Mouse (Mus musculus) neural tube, embryonic 15.5 days (tissue): Measurements from ENCODE around the gene Fmo2. TPM values are rescaled to one million over a fixed set of nuclear protein-coding genes. Genes with fewer than 3 reads are reported as not detected.

Source experiments
- ATAC-seq: fragments of 200-750 bp; cut with Nextera tagmentation; 2 replicates; pipeline ENCODE4 v1.8.0; 2017; ENCODE audit warnings: mild to moderate bottlenecking, moderate TSS enrichment, moderate library complexity; ENCODE audit not compliant: low FRiP score
- H3K27ac ChIP-seq: fragments of 300-500 bp; sonication (generic); replicated peaks from 2 replicates; pipeline ENCODE4 v1.5.1; 2015; ENCODE audit warnings: mild to moderate bottlenecking, inconsistent platforms
- H3K27me3 ChIP-seq: fragments of 300-500 bp; sonication (generic); replicated peaks from 2 replicates; pipeline ENCODE4 v1.6.1; 2015; ENCODE audit warnings: inconsistent platforms
- H3K36me3 ChIP-seq: fragments of 300-500 bp; sonication (generic); 2 replicates; pipeline ENCODE4 v1.6.1; 2015; ENCODE audit warnings: inconsistent platforms
- H3K4me1 ChIP-seq: fragments of 300-500 bp; sonication (generic); 2 replicates; pipeline ENCODE4 v1.6.1; 2015; ENCODE audit warnings: inconsistent platforms
- H3K4me2 ChIP-seq: fragments of 300-500 bp; sonication (generic); 2 replicates; pipeline ENCODE4 v1.6.1; 2015; ENCODE audit warnings: inconsistent platforms, mild to moderate bottlenecking, moderate library complexity
- H3K4me3 ChIP-seq: fragments of 300-500 bp; sonication (generic); replicated peaks from 2 replicates; pipeline ENCODE4 v1.5.1; 2015; ENCODE audit warnings: mild to moderate bottlenecking, inconsistent platforms
- H3K9ac ChIP-seq: fragments of 300-500 bp; sonication (generic); replicated peaks from 2 replicates; pipeline ENCODE4 v1.6.1; 2015; ENCODE audit warnings: mild to moderate bottlenecking, inconsistent platforms
- H3K9me3 ChIP-seq: fragments of 300-500 bp; sonication (generic); replicated peaks from 2 replicates; pipeline ENCODE4 v1.6.1; 2016; ENCODE audit warnings: inconsistent platforms
- WGBS: fragments of 180-500 bp; shearing (Covaris S2); methylation state at CpG from one replicate; pipeline ENCODE4 v1.1.7; 2015; ENCODE audit warnings: mixed read lengths; 5-methylcytosine and 5-hydroxymethylcytosine counted together
- polyA plus RNA-seq: library from polyadenylated mRNA; unstranded; fragments of >200 nt; fragmentation: Nextera tagmentation; extraction: Ambion mirVana; gene quantifications from 2 replicates; pipeline ENCODE4 v1.2.1, GENCODE M21; 2015

Gene Fmo2
- 0.27 and 0.42 TPM in 2 replicates for polyA plus RNA-seq

DNA sequence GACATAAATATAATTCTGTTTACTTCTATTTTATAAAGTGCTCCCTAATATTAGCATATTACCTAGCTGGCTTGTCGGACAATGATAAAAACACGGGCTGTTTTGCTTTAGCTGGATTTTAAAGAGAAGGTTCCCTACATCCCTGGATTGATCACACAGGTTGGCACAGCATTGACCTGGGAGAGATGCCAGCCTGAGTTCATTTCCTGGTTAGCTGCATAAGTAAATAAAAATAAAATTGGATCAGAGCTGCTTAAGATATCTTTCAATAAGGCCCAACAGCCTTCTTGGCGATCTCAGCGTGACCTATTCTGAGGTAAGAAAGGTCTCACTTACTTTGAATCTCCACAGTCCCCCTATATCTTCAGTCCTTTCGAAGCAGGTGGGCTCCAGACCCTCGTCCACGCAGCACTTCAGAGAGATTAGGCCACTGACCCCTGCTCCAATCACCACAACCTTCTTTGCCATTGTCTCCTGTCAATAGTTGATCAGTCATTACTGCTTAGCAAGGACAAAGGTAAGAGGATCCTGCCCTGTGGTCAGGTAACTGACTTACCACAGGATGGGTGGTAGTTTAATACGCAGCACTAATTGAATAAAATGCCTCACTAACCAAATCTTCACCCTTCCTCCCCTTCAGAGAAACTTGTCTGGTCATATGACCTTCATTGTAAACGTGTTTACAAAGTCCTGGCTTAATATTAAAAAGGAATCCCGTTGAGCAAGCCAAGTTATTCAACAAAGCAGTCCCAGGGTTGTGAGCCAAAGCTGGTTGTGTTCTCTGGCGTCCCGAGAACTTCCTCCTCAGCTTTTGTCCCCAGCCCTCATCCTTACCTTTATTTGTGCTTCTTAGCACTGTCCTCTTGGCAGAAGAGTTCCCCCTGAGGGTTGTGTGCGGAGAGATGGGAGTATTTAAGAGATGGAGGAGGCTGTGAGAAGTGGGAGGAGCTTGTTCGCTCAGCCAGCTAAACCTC lies at the start of gene Fmo2:
Fmo2 (minus strand) TSS at position 889 of the 974 bp plus-strand sequence.
- Histone ChIP-seq H3K4me1 (no peaks in the 10 kb centered on the region), H3K27ac (no peak within 1 kb of the TSS), H3K4me2 (no peak within 1 kb of the TSS), H3K27me3 (no peaks in the 10 kb centered on the region), H3K9ac (no peak within 1 kb of the TSS), H3K36me3 (no peaks in the 10 kb centered on the region), H3K9me3 (no peaks in the 10 kb centered on the region), H3K4me3 (no peak within 1 kb of the TSS)
- ATAC-seq = no peak
- WGBS = 79% methylated on average over 14 of the region's 14 CpGs

DNA sequence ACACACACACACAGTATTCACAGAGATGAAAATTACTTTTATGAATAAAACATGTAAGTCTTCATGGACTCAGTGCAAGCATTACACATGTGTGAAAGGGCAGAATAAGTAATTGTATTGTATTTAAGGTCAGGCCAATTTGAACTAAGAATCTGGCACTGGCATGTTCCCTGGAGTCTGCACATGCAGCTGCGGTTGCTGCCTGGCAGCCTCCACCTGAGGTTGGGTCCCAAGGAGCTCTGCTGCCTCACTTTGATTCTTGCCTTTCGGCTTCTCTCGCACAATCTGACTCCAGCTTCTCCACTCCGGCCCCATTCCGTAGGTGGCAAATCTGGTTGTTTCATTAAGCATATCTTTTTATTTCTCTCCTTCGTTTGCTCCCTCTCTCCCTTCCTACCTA lies 49.4 kb upstream of the Fmo2 start:
- Histone ChIP-seq H3K36me3 (no peaks in the 10 kb centered on the region), H3K9ac (no peak overlapping the region), H3K4me3 (no peak overlapping the region), H3K27ac (no peak overlapping the region), H3K4me1 (peaks cover 8% of the 10 kb centered on the region), H3K4me2 (no peak overlapping the region), H3K9me3 (no peaks in the 10 kb centered on the region), H3K27me3 (no peaks in the 10 kb centered on the region)
- WGBS = 75% methylated on average over 6 of the region's 6 CpGs
- no peak for ATAC-seq

DNA sequence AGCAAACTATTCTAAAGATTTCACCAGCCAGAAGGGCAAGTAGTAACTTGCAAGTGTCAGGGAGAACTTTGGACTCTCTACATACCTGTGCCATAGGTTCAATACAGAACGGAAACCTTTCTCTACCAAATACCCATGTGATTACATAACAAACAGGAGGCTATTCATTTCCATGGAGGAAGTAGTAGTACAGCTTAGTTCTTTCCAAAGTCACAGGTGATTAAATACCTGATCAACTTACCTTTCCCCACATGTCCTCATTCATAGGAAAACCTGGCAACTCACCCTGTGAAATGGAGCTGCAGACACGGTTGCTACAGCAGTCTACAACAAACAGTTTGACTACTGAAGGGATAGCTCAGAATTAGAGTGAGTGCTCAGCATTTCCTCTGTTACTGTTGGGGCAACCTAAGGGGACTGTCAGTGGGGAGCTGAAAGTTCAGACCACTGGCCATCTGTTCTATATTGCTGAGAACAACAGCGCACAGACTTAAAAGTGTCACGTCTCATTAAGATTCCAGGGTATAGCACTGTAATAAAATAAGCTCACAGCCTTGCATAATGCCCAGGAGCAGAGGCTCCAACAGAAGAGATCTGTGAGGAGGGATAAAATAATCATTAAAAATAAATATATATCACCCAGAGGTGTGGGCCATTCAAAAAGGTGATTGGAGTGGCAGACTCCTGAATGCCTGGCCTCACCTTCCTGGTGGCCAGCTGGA lies 48.5 kb upstream of the Fmo2 start:
- 43% methylated on average over 4 of the region's 4 CpGs for WGBS
- ATAC-seq = 0 out of 2 replicates have a peak, but pooled peaks have one; percentile 38
- Histone ChIP-seq H3K36me3 (no peaks in the 10 kb centered on the region), H3K27me3 (no peaks in the 10 kb centered on the region), H3K9ac (no peak overlapping the region), H3K9me3 (no peaks in the 10 kb centered on the region), H3K4me3 (no peak overlapping the region), H3K4me2 (no peak overlapping the region), H3K27ac (no peak overlapping the region), H3K4me1 (peaks cover 8% of the 10 kb centered on the region)

DNA sequence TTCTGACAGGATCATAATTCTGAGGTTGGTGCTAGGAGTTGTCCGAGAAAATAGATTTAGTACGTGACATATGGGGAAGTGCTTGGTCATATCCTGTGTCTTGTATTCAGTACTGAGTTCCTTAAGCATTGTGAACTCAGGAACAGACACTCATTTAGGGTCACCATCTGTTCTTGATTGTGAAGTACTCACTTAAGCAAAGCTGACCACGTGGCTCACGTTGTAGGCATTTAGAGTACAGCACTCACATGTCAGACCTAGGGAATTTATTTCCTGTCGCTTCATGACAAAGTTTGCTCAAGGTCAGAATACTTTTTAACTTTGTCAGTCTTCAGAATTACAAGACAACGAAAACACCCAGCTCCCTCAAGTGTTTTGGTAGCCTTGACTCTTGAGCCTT lies 45.2 kb upstream of the Fmo2 start:
- ATAC-seq = no peak
- H3K4me3 ChIP-seq = no peak overlapping the region
- no peak overlapping the region for H3K9ac ChIP-seq
- no peak overlapping the region for H3K4me2 ChIP-seq
- no peaks in the 10 kb centered on the region for H3K36me3 ChIP-seq
- no peaks in the 10 kb centered on the region for H3K9me3 ChIP-seq
- 79% methylated on average over 6 of the region's 6 CpGs for WGBS
- no peaks in the 10 kb centered on the region for H3K27me3 ChIP-seq
- no peak overlapping the region for H3K27ac ChIP-seq
- H3K4me1 ChIP-seq = peaks cover 8% of the 10 kb centered on the region

DNA sequence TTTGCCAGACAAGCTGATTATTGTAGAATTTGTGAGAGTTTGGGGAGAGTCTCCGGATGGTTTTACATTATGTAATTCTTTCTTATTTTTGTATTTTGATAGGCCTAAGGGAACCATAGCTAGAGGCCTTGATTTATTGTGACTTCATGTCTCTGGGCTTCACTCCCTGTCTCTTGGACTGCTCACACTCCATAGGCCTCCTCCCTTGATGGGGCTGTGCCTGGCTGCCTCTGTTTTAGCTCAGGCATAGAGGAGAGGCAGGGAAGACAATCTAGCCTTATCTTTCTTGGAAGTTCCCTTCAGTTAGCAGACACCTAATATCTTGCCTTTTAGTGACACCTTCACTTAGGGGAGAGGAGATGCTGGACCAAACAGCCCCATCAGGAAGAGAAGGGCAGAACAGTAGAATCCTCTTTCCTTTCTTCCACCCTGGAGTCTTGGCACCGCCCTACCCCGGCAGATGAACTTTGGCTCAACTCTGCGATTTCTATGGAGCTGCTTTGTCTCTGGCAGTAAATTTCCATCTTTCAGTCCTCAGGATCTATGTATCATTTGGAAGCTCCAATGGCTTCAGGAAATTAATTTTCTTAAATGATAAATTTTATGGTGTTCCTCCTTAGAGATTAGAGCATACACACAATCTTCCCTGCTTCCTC lies 40.3 kb upstream of the Fmo2 start:
- Histone ChIP-seq H3K9me3 (no peaks in the 10 kb centered on the region), H3K9ac (no peak overlapping the region), H3K27ac (no peak overlapping the region), H3K27me3 (no peaks in the 10 kb centered on the region), H3K36me3 (no peaks in the 10 kb centered on the region), H3K4me3 (no peak overlapping the region), H3K4me1 (no peaks in the 10 kb centered on the region), H3K4me2 (no peak overlapping the region)
- 79% methylated on average over 4 of the region's 4 CpGs for WGBS
- ATAC-seq = no peak

DNA sequence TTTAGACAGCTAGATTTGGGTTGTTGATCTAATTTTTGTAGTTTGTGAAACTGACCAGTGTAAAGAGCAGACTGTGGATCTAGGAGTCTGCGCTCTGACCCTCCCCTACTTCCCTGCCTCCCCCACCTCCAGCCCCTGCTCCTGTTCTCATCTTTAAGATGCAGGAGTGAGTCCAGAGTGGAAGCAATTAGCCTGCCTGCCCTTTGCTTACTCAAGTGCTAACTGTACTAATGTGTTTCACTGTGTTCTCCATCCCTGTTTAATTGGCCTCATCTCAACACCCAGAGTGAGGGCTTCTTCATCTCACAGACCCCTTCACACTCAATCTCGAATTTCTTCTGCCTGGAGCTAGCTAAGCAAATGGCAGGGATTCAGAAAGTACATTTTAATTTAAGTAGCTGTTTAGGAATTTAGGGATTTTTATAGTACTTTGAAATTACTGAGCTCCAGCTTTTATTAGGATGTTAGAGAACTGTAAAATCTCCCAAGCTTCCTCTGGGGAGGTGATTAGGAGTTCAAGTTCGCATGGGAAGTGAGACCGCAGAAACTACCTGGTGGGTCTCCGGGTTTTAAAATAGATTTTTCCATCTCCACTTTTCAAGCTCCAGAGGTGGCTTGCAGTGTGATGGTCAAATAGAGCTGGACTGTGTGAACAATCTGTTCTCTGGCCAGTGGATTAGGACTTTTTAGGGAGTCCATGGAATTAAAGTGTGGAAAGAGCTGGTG lies 39.6 kb upstream of the Fmo2 start:
- Histone ChIP-seq H3K9me3 (no peaks in the 10 kb centered on the region), H3K27me3 (no peaks in the 10 kb centered on the region), H3K9ac (no peak overlapping the region), H3K4me1 (no peaks in the 10 kb centered on the region), H3K4me3 (no peak overlapping the region), H3K4me2 (no peak overlapping the region), H3K27ac (no peak overlapping the region), H3K36me3 (no peaks in the 10 kb centered on the region)
- 72% methylated on average over 5 of the region's 5 CpGs for WGBS
- ATAC-seq = peak; percentile 31; the same call in 1 of the 2 replicates

DNA sequence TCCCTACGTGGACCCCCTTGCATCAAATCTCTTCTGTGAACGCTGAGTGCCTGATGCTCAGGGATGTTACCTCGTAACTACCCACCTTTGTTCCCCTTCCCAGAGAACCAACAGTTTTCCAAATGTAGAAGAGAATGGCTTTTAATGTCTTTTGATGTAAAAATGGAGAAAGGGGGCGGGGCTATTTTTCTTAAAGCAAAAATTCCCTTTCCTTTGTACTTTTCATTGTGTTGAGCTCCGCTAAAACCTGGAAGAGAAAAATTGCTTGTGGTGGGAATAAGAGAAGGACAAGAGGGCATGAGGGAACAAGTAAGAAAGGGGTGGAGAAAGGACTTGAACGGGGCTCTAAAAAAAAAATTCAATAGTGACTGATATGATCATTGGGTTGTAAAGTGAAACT lies 38.9 kb upstream of the Fmo2 start, which contains the start of gene Fmo6:
Fmo6 (minus strand) TSS at position 101 of the 400 bp plus-strand sequence.
- no peaks in the 10 kb centered on the region for H3K4me1 ChIP-seq
- no peaks in the 10 kb centered on the region for H3K36me3 ChIP-seq
- no peak within 1 kb of the TSS for H3K27ac ChIP-seq
- no peak within 1 kb of the TSS for H3K4me2 ChIP-seq
- WGBS = 87% methylated on average over 6 of the region's 6 CpGs
- no peaks in the 10 kb centered on the region for H3K9me3 ChIP-seq
- no peaks in the 10 kb centered on the region for H3K27me3 ChIP-seq
- no peak within 1 kb of the TSS for H3K4me3 ChIP-seq
- ATAC-seq = no peak
- no peak within 1 kb of the TSS for H3K9ac ChIP-seq

DNA sequence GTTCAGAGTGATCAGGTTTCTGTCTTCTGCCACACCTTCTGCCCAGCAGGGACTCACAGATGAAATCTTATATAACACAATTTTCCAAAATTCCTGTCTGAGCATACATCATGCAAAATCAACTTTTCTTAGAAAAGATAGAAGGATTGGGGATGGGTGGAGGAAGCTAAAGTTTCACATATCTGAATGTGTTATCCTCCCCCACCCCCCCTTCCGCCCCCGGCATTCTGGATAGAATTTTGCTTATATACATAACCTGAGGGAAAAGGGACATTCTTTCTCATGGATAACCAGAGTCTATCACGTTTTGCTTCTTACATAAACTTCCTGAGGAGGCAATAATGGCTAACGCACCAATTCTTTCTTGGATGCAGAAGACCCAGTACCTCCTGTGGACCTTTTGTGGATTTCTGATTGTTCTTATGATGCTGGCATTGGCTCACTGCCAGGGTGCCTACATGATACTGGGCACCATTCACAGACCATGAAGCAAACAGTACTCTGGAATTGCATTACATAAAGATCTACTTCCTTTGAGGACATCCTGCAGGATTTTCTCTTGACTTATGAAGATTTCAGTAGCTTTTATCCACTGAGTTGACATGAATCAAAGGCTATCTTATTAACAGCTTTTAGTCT lies 36.0 kb upstream of the Fmo2 start:
- Histone ChIP-seq H3K27ac (no peak overlapping the region), H3K9ac (no peak overlapping the region), H3K4me2 (no peak overlapping the region), H3K4me3 (no peak overlapping the region), H3K9me3 (no peaks in the 10 kb centered on the region), H3K36me3 (no peaks in the 10 kb centered on the region), H3K4me1 (no peaks in the 10 kb centered on the region), H3K27me3 (no peaks in the 10 kb centered on the region)
- ATAC-seq = no peak
- 72% methylated on average over 4 of the region's 4 CpGs for WGBS

DNA sequence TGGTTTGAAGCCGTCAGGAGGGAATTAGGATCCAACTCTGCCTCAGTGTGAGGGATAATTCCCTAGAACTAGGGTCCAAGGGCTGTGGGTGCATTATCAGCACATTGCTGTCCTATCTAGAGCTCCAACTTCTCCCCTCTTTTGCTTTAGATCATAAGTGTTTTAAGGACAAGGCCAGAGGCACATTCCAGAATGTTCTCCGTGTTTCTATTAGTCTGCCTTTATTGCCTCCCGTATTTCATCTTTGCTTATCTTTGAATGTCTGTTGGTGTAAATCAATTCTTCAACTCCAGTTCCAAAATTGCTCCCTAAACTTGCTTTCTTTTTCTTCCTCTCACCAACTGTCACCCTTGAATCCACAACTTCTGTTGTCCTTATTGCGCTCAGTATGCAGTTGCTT lies 33.9 kb upstream of the Fmo2 start:
- ATAC-seq = no peak
- H3K4me2 ChIP-seq = no peak overlapping the region
- no peaks in the 10 kb centered on the region for H3K27me3 ChIP-seq
- no peak overlapping the region for H3K4me3 ChIP-seq
- H3K9ac ChIP-seq = no peak overlapping the region
- WGBS = 87% methylated on average over 4 of the region's 4 CpGs
- H3K27ac ChIP-seq = no peak overlapping the region
- no peaks in the 10 kb centered on the region for H3K36me3 ChIP-seq
- H3K4me1 ChIP-seq = no peaks in the 10 kb centered on the region
- no peaks in the 10 kb centered on the region for H3K9me3 ChIP-seq

DNA sequence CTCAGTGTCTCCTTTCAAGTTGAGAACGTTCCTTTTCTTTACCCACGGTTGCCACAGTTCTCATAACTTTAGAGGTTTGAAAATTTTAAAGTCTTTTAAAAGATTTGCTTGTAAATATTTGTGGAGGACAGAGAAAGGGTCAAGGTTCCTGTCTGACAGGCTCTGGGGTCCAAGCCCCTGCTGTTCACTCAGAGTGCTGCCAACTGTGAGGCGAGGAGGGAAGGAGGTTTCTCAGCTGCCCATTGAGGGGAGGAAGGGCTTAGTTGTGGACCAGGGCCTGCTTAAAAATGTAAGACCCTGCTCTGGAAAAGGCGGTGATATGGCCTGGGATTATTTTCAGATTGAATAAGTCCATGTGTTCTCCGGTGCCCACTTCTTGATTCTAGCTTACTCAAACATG lies 33.4 kb upstream of the Fmo2 start:
- H3K4me3 ChIP-seq = no peak overlapping the region
- no peaks in the 10 kb centered on the region for H3K4me1 ChIP-seq
- ATAC-seq = no peak
- H3K27me3 ChIP-seq = no peaks in the 10 kb centered on the region
- H3K4me2 ChIP-seq = no peak overlapping the region
- 86% methylated on average over 5 of the region's 5 CpGs for WGBS
- H3K27ac ChIP-seq = no peak overlapping the region
- no peak overlapping the region for H3K9ac ChIP-seq
- H3K36me3 ChIP-seq = no peaks in the 10 kb centered on the region
- no peaks in the 10 kb centered on the region for H3K9me3 ChIP-seq
